Mouse (Mus musculus): Measurements from ENCODE around the gene Adck2.

DNA sequence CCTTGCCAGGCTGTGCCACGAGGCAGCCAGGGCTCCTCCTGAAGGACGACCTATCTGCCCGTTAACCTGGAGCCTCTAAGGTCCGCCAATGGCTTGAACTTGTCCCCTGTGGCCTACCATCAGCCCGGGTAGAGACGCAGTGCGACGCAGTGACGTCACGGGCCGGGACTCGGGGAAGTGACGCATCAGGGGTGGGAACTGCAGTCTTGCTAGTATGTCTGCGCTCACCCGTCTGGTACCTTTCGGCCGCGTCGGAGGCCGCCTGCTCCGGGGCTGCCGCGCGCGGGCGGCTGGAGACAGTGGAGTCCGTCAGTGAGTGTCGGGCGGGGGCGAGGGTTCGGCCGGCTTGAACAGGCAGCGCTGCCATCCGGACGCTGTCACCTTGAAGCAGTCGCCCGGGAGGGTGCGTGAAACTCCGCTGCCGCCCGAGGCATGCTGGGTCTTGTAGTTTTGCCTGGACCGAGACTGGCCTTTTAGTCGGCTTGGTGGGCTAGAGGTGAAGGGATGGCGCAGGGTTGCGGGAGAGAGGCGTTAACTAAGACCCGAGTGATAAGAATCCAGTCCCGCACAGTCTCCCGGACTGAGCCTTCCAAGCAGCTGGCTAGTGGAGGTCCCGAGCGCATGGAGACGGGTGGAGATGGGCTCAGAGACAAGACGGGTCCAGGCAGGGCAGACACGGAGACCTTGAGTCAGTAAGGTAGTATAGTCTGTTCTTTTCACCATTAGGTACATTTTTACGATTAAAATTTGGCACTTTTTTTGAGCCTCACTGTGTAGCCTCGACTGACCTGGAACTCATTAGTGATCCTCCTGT, 18.9 kb downstream of the Adck2 start, which contains the start of gene Ndufb2:
- no peak for TF ChIP-seq ZC3H11A (IDR thresholded peaks at IDR 0.05; ENCODE audit: borderline replicate concordance, low read depth, low read length)
- TF ChIP-seq MAFK (IDR thresholded peaks at IDR 0.05; ENCODE audit: insufficient read depth, low read depth, low read length) = no peak
- no peak for TF ChIP-seq ZNF384 (IDR thresholded peaks at IDR 0.05; ENCODE audit: low read depth, low read length)

Measured in ES-E14 (cell line).